In the genomic region with DNA sequence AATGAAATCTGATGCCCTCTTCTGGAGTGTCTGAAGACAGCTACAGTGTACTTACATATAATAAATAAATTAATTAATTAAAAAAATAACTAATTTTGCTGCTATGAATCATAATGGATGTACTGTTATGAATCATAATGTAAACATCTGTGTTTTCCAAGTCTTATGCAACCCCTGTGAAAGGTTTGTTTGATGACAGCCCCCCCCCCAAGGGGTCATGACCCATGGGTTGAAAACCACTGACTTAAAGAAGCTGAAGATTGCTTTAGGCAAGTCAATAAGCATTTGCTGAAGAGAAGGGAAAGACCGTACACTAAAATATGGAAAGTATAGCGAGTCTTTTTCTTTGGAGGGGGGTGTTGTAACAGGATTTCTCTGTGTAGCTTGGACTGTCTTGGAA, we compare ENCODE assay signal across 20 mouse cellular contexts. TPM values are rescaled to one million over a fixed set of nuclear protein-coding genes. Genes with fewer than 3 reads are reported as not detected.
DNase-seq lines count a peak whose midpoint lies in the region; TF ChIP-seq lines count a peak whose summit lies in the region.
"Had no signal": no experiment of that assay in that cellular context is flagged by ENCODE, and none has a peak within 500 bp of the region (broad histone marks: within the 10 kb centered on the region; RNA-seq: fewer than 3 reads in every experiment).

No protein-coding gene starts in this region.

- peak; percentile 15 for DNase-seq in heart, adult 11 months
- DNase-seq in heart, adult 8-10 months (ENCODE audit: low spot score): no peak
- DNase-seq in 416B (ENCODE audit: low read depth): peak; percentile 50
- no peak for DNase-seq in cerebellum, postnatal 36 days
- DNase-seq: adrenal gland, adult 8-10 months; adrenal gland, postnatal 14 days; adrenal gland, postnatal 36 days; cerebellum, adult 11-12 months; cerebellum, adult 2 months; cerebellum, adult 9-10 months; cerebellum, postnatal 10 days; cerebellum, postnatal 25 days; embryo, embryonic 11 days had no signal

- no peak overlapping the region for H3ac ChIP-seq in myocyte (ENCODE audit: control insufficient read depth, insufficient read length)

- no peak overlapping the region for H3K4me2 ChIP-seq in myocyte (ENCODE audit: low read depth)
- H3K4me2 ChIP-seq: embryonic facial prominence, embryonic 13.5 days; embryonic facial prominence, embryonic 15.5 days; forebrain, embryonic 12.5 days had no signal

- TF ChIP-seq POLR2A in myocyte (IDR thresholded peaks at IDR 0.05; ENCODE audit: insufficient read length, low read depth): no peak

- H3K79me2 ChIP-seq in myocyte (ENCODE audit: control insufficient read depth, insufficient read depth): peaks cover 3% of the 10 kb centered on the region

- H3K4me3 ChIP-seq in myocyte: no peak overlapping the region
- H3K4me3 ChIP-seq: embryonic facial prominence, embryonic 13.5 days; embryonic facial prominence, embryonic 15.5 days; erythroblast, embryonic 14.5 days; forebrain, embryonic 10.5 days; forebrain, embryonic 12.5 days had no signal

- no peaks in the 10 kb centered on the region for H3K27me3 ChIP-seq in myocyte (ENCODE audit: control insufficient read depth, insufficient read depth, insufficient read length)
- H3K27me3 ChIP-seq: embryonic facial prominence, embryonic 13.5 days; embryonic facial prominence, embryonic 15.5 days; forebrain, embryonic 12.5 days; Patski had no signal

- H3K36me3 ChIP-seq in myocyte (ENCODE audit: control insufficient read depth, insufficient read depth): no peaks in the 10 kb centered on the region
- H3K36me3 ChIP-seq: embryonic facial prominence, embryonic 13.5 days; embryonic facial prominence, embryonic 15.5 days; forebrain, embryonic 10.5 days; forebrain, embryonic 12.5 days had no signal

TF ChIP-seq in myocyte, 11 proteins besides CTCF, POLR2A, EP300 and RAD21:
- TF ChIP-seq REST (IDR thresholded peaks at IDR 0.05; ENCODE audit: insufficient read depth, insufficient read length) (no peak), SRF (IDR thresholded peaks at IDR 0.05; ENCODE audit: control insufficient read depth, insufficient read length, low read depth) (no peak), CEBPB (IDR thresholded peaks at IDR 0.05; ENCODE audit: insufficient read depth, poor library complexity, severe bottlenecking) (peak; percentile 55; the same call in 1 of the 2 replicates), POLR2AphosphoS2 (IDR thresholded peaks at IDR 0.05; ENCODE audit: insufficient read length, low read depth) (no peak), TCF3 (IDR thresholded peaks at IDR 0.05; ENCODE audit: insufficient read length, low read depth) (no peak), MAX (IDR thresholded peaks at IDR 0.05; ENCODE audit: low read depth) (no peak), MYOD1 (IDR thresholded peaks at IDR 0.05; ENCODE audit: control insufficient read depth in 1 of 3, insufficient read length in 2 of 3, low read depth in 2 of 3) (no peak)

RNA-seq across cellular contexts. Expression of gene Srpk2, which starts 35.2 kb away (rescaled TPM):
- 10 to 100 TPM; 41.1 to 48.5 (median 42.5) TPM for total RNA-seq in heart, adult 8-10 months (2022)
- polyA plus RNA-seq in myocyte (2012; fragmentation: generic; extraction: Trizol): 8.1 TPM

Comparison
In these comparisons a context has a peak if more than half of its experiments do, and no peak if none do; other contexts are left out.
1. DNase-seq: peak in heart, adult 11 months (single experiment) and 416B (single experiment); none in heart, adult 8-10 months (single experiment) and cerebellum, postnatal 36 days (0 of 2).